ENCODE assay signal across 26 mouse cellular contexts in genomic region chr19:30179979-30180378, GRCm38 (mm10). TPM values are rescaled to one million over a fixed set of nuclear protein-coding genes. Genes with fewer than 3 reads are reported as not detected.
"Had no signal": no experiment of that assay in that cellular context is flagged by ENCODE, and none has a peak within 500 bp of the region (broad histone marks: within the 10 kb centered on the region; RNA-seq: fewer than 3 reads in every experiment).

No protein-coding gene starts in this region.

- DNase-seq: lung, adult 18-20 months; lung, postnatal 14 days; lung, postnatal 4 days; midbrain, embryonic 14.5 days; retina, postnatal 1 day; right cerebral cortex, adult 18-20 months; right cerebral cortex, postnatal 25 days; right cerebral cortex, postnatal 4 days; spleen, adult 18-20 months; thymus, adult 2 months; thymus, postnatal 25 days; thymus, postnatal 4 days had no signal

- H3K9ac ChIP-seq: lung, embryonic 15.5 days; midbrain, embryonic 12.5 days; neural tube, embryonic 13.5 days; neural tube, embryonic 15.5 days had no signal

- H3K4me3 ChIP-seq: lung, embryonic 15.5 days; midbrain, embryonic 10.5 days; midbrain, embryonic 12.5 days; myocyte; neural tube, embryonic 13.5 days; neural tube, embryonic 15.5 days had no signal

- H3K4me2 ChIP-seq: lung, embryonic 15.5 days; midbrain, embryonic 12.5 days; neural tube, embryonic 13.5 days; neural tube, embryonic 15.5 days had no signal

- H3K36me3 ChIP-seq: lung, embryonic 15.5 days; midbrain, embryonic 10.5 days; midbrain, embryonic 12.5 days; neural tube, embryonic 13.5 days; neural tube, embryonic 15.5 days had no signal

- H3K27ac ChIP-seq: lung, embryonic 15.5 days; midbrain, embryonic 10.5 days; midbrain, embryonic 12.5 days; neural tube, embryonic 13.5 days; neural tube, embryonic 15.5 days had no signal

- H3K27me3 ChIP-seq: neural tube, embryonic 13.5 days; neural tube, embryonic 15.5 days had no signal

- H3K9me3 ChIP-seq: lung, embryonic 15.5 days; midbrain, embryonic 10.5 days; neural tube, embryonic 13.5 days; neural tube, embryonic 15.5 days had no signal

- ATAC-seq: lung, postnatal 0 days; midbrain, embryonic 16.5 days had no signal

- H3K4me1 ChIP-seq: midbrain, embryonic 12.5 days had no signal

RNA-seq across cellular contexts. Expression of gene Gldc, which starts 4.8 kb away (rescaled TPM):
- total RNA-seq: megakaryocyte, adult 5-6 weeks; megakaryocyte-erythroid progenitor cell, adult 5-6 weeks had no signal

RNA-seq across cellular contexts. Expression of gene Mbl2, which starts 52.8 kb away (rescaled TPM):
- total RNA-seq: megakaryocyte, adult 5-6 weeks; megakaryocyte-erythroid progenitor cell, adult 5-6 weeks had no signal
- polyA plus RNA-seq: lung, embryonic 15.5 days; lung, postnatal 0 days; midbrain, embryonic 10.5 days; midbrain, embryonic 12.5 days; midbrain, embryonic 14.5 days; myocyte; neural tube, embryonic 11.5 days; neural tube, embryonic 13.5 days; neural tube, embryonic 15.5 days; stomach, embryonic 14.5 days; stomach, embryonic 16.5 days; testis, adult 2 months had no signal
